Mouse (Mus musculus) T-helper 1 cell (primary cell): ENCODE measurements at regions not wholly inside any gene's neighbourhood (a gene's known extent, or its start where the extent isn't known, plus 50 kb on each side); places are given as distances from the start of the nearest gene placed in this dataset.

ENCODE experiments used
- in situ Hi-C: fragments of 300-600 bp; cut with MboI, MseI; formaldehyde crosslinking; loops from one replicate; pipeline ENCODE4 v1.15.1; 2025; ENCODE audit warnings: high pct_unique_total_duplicates

GRCm38 (mm10) chr8:67143479-67143878, 283.5 kb downstream of the Naf1 start:
- in situ Hi-C loops = no loop called here

- in situ Hi-C loops = no loop called here
Measured at GRCm38 (mm10) chr8:67181741-67182140, 321.7 kb downstream of the Naf1 start.

DNA sequence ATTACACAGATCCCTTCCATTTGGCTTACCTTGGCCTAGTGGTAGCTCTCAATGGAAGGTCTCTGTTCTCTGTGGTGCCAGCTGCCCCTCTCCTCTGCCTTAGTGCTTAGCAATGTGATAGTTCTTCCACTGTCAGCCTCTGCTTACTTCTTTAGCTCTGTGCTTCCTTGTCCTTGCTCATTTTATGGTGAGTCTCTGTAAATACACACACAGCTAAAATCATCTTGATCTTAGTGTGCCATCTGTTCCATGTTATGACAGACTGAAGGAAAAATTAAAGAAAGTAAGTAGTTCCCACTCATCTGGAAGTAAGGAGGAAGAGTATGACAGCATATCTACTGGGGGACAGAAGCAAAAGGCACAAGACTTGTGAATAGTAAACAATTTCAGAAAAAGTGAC, 324.4 kb upstream of the Nat3 start:
- in situ Hi-C loops = no loop called here

DNA sequence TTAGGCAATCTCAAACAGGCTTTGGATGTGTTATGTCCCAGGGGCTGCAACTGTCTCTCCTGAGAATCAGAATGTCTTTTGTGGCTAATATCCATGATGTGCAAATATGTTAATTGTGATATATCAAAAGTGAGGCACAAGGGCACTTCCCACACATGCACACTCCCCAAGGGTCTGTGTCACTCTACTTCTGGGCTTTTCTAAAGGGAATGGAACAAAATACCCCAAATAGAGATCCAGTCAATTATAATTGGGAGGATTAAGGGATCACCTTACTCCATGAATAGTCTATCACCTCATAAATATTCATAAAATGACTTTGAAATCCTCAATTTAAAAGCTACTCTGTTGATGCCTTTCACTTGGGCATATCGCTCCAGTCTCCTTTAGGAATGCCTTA, 317.6 kb upstream of the Nat3 start:
- in situ Hi-C loops = no loop called here

GRCm38 (mm10) chr8:67231921-67232701, 291.5 kb upstream of the Nat3 start:
- in situ Hi-C loops = no loop called here

DNA sequence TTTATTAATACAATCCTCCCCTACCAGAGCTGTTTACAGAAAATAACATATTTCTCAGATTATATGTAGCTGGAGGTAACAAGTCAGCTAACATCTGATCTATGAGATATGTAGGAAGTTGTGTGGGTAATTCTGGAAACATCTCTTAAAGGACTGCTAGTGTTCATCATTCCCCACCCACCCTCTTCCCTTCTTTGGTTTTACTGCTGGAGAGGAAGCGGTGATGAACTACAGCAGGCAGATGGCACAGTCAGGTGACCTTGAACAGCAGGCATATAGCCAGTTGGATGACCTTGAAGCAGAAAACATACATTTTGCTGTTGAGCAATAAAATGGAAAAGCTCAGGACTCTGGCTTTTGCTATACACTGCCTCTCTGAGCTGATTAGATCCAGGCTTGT, 284.7 kb upstream of the Nat3 start:
- in situ Hi-C loops = no loop called here

GRCm38 (mm10) chr8:67278759-67279158, 244.9 kb upstream of the Nat3 start:
- in situ Hi-C loops = no loop called here

DNA sequence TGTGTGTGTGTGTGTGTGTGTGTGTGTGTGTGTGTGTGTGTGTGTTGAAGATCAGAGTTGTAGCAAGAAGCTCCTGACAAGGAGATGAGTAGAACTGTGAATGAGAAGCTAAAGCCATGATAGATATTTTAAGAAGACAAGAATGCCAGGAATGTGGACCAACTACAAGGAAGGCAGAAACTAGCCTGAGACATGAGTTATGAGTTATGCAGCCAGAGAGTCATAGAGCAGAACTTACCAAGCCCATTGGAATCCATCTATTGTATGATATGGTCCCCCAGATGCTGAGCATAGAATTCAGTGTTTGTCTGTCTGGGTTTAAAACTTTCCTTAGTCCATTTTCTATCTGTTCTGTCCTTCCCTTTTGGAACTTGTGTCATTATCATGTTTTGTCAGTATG, 244.2 kb upstream of the Nat3 start:
- in situ Hi-C loops = no loop called here

DNA sequence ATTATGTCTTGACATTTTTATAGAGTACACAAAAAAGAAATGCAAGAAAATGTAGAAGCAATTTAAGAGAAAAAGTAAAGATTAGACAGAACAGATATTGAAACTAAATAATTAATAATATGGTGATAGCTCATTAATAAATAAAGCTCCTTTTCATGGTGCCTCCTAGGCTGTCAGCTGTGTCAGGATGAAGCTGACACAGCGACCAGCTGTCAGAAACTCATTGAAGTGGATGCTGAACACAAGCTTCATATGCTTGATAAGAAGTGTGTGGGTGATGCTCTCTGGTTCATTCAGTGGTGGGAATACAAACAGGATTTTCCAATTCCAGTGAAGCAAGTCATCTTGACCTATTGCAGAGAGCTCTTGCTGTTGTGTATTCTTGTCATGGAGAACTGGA, 213.2 kb upstream of the Nat3 start:
- in situ Hi-C loops = no loop called here

- in situ Hi-C loops = no loop called here
Measured at GRCm38 (mm10) chr8:67317371-67317770, 206.3 kb upstream of the Nat3 start.

GRCm38 (mm10) chr8:67318675-67319074, 205.0 kb upstream of the Nat3 start:
- in situ Hi-C loops = no loop called here

DNA sequence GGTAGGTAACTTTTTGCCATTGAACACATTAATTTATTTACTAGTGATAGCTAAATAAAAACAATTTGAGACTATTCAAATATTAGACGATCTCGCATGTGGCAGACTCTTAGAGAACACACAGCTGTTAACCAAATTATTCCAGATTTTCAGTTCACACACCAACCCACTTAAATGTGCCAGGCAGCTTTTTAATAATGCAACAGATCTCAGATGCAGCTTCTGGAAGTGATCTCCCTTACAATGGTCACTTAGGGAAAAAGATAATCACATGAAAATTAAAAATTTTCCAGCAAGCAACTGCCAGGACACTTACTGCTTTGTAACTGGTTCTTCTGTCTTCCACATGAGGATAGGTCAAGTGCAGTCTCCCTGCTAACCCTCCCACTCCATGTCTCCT, 203.1 kb upstream of the Nat3 start:
- in situ Hi-C loops = no loop called here

DNA sequence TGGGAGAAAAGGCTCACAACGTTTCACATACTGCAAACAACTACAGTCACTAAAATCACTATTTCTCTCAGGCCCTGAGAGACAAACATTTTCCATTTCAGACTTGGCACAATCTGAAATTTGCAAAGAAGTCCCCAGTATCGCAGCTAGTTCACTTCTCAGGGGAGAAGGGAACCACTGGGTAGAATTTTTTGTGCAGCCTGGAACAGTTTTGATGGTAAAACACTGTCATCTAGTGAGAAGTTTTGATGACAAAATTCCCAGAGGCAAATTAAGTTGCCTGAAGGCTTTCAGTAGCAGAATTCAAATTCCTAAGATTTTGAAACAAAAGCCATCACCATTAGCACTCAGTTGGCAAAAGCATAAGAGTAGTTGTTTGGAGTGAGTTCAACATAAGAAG, 195.2 kb upstream of the Nat3 start:
- in situ Hi-C loops = no loop called here

GRCm38 (mm10) chr8:67377061-67377460, 146.6 kb upstream of the Nat3 start:
- in situ Hi-C loops = no loop called here

GRCm38 (mm10) chr8:67405947-67406346, 117.7 kb upstream of the Nat3 start:
- in situ Hi-C loops = loop anchor here (5.0 kb wide), 1 partner anchor 949 kb away; no protein-coding TSS in a partner anchor

- in situ Hi-C loops = no loop called here
Measured at GRCm38 (mm10) chr8:67414826-67415225, 108.8 kb upstream of the Nat3 start.

DNA sequence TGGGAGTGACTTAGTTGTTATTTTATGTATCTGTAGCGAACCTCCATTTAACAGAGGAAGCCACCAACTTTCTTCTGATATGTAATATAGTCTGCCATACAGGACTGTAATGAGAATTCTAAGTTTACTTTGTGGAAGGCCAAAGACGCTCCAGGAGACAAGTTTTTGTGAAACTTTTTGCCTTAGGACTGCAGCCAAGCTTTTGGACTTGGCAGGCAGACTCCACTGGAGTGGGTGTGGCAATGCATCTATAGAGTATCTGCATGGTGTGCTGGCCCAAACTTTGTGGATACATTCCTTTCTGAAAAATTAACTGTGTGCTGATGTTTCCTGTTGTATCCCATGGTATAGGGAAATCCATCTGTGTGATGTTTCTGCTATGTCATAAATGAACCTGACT, 101.1 kb upstream of the Nat3 start:
- in situ Hi-C loops = no loop called here
